In genomic region chr3:84005989-84006388, GRCm38 (mm10) we compare ENCODE assay signal across 27 mouse cellular contexts. TPM values are rescaled to one million over a fixed set of nuclear protein-coding genes. Genes with fewer than 3 reads are reported as not detected.
DNase-seq lines count a peak whose midpoint lies in the region; ATAC-seq and TF ChIP-seq lines count a peak whose summit lies in the region.
"Had no signal": no experiment of that assay in that cellular context is flagged by ENCODE, and none has a peak within 500 bp of the region (broad histone marks: within the 10 kb centered on the region; RNA-seq: fewer than 3 reads in every experiment).

No protein-coding gene starts in this region.

- peak; percentile 63 for DNase-seq in c-Kit-positive CD71-positive TER-119-negative erythroid progenitor cells, embryonic 14.5 days (ENCODE audit: low read depth)
- peak in 1 of 3 experiments; percentile 67 for DNase-seq in liver, embryonic 14.5 days (ENCODE audit: low read depth in 3 of 3, low spot score in 3 of 3)
- no peak for DNase-seq in cerebellum, postnatal 14 days
- DNase-seq in heart, postnatal 4 days, result no peak
- DNase-seq in lung, postnatal 10 days, result no peak
- DNase-seq: adrenal gland, postnatal 36 days; cerebellum, adult 11 months; cerebellum, adult 9-11 months; gastrocnemius, postnatal 14 days; heart, adult 11 months; kidney, adult 18-20 months; kidney, postnatal 4 days; lung, adult 2 months; lung, postnatal 14 days; thymus, adult 18-20 months; thymus, postnatal 25 days had no signal

- H3K9me3 ChIP-seq in liver, embryonic 14.5 days (ENCODE audit: control insufficient read depth, low read length), result no peaks in the 10 kb centered on the region
- H3K9me3 ChIP-seq: heart, embryonic 10.5 days; heart, embryonic 15.5 days; hindbrain, embryonic 13.5 days; limb, embryonic 13.5 days had no signal

- TF ChIP-seq CTCF in liver, embryonic 14.5 days (IDR thresholded peaks at IDR 0.05; ENCODE audit: low read depth), result no peak

- H3K4me1 ChIP-seq in liver, embryonic 14.5 days (replicated peaks; ENCODE audit: control insufficient read depth in 2 of 2, insufficient read depth in 2 of 2, low read length in 1 of 2), result peaks cover 51 to 67% of the 10 kb centered on the region in 2 experiments
- H3K4me1 ChIP-seq: heart, embryonic 15.5 days had no signal

- peaks cover 5% of the 10 kb centered on the region for H3K36me3 ChIP-seq in liver, embryonic 14.5 days (replicated peaks; ENCODE audit: control insufficient read depth, insufficient read depth, low read depth)
- H3K36me3 ChIP-seq: heart, embryonic 10.5 days; heart, embryonic 15.5 days had no signal

- peak; percentile 75 for TF ChIP-seq EP300 in liver, embryonic 14.5 days (IDR thresholded peaks at IDR 0.05; ENCODE audit: low read depth)

- no peaks in the 10 kb centered on the region for H3K27me3 ChIP-seq in liver, embryonic 14.5 days (ENCODE audit: control insufficient read depth, insufficient read depth, low read length)
- H3K27me3 ChIP-seq: heart, embryonic 15.5 days; hindbrain, embryonic 13.5 days; limb, embryonic 13.5 days had no signal

- peak overlapping the region; percentile 76 for H3K27ac ChIP-seq in liver, embryonic 14.5 days
- H3K27ac ChIP-seq: heart, embryonic 10.5 days; heart, embryonic 15.5 days; hindbrain, embryonic 13.5 days; kidney, postnatal 0 days had no signal

- peak overlapping the region; percentile 64 for H3K4me2 ChIP-seq in liver, embryonic 14.5 days (ENCODE audit: low read depth)
- H3K4me2 ChIP-seq: heart, embryonic 15.5 days; hindbrain, embryonic 13.5 days; limb, embryonic 13.5 days; midbrain, embryonic 11.5 days had no signal

- 27% methylated on average over 7 of the region's 7 CpGs for WGBS in liver, embryonic 14.5 days (ENCODE audit: insufficient replicate concordance)

- H3K4me3 ChIP-seq in liver, embryonic 14.5 days (ENCODE audit: insufficient read depth in 1 of 2, low read depth in 2 of 2, low read length in 2 of 2), result peak overlapping the region; percentile 15 to 21; a peak in 2 of 4 replicates
- H3K4me3 ChIP-seq: heart, embryonic 10.5 days; heart, embryonic 15.5 days; hindbrain, embryonic 13.5 days; limb, embryonic 13.5 days had no signal

- H3K9ac ChIP-seq in liver, embryonic 14.5 days (replicated peaks), result peak overlapping the region; percentile 51
- H3K9ac ChIP-seq: heart, embryonic 15.5 days; hindbrain, embryonic 13.5 days; limb, embryonic 13.5 days had no signal

- ATAC-seq in erythroid progenitor cell, adult 5-6 weeks (replicated peaks; ENCODE audit: low FRiP score, poor library complexity, severe bottlenecking), result peak; percentile 85
- ATAC-seq in liver, embryonic 14.5 days (ENCODE audit: insufficient read depth), result peak; percentile 94
- peak; percentile 94 for ATAC-seq in megakaryocyte-erythroid progenitor cell, adult 5-6 weeks (replicated peaks; ENCODE audit: low FRiP score, low TSS enrichment, poor library complexity, severe bottlenecking)
- ATAC-seq: CD4-positive, CD25-positive, alpha-beta regulatory T cell, adult 4 months; forebrain, embryonic 14.5 days; midbrain, embryonic 16.5 days had no signal

RNA-seq across cellular contexts. Expression of gene Tmem131l, which starts 34.0 kb away (rescaled TPM):
- 110 and 116 TPM in 2 replicates for total RNA-seq in erythroid progenitor cell, adult 5-6 weeks (2015; ENCODE audit: low replicate concordance)
- total RNA-seq in erythroid progenitor cell, adult 5-6 weeks (2017; ENCODE audit: low replicate concordance), result 86.8 and 99.9 TPM in 2 replicates
- 17.9 and 18.9 TPM in 2 replicates for polyA plus RNA-seq in liver, embryonic 14.5 days (2012; rRNA removed)
- polyA plus RNA-seq in liver, embryonic 14.5 days (2014; fragmentation: Nextera tagmentation; extraction: Ambion mirVana), result 24.5 and 25.3 TPM in 2 replicates
- 103 and 106 TPM in 2 replicates for total RNA-seq in megakaryocyte-erythroid progenitor cell, adult 5-6 weeks (2014; fragmentation: Nextera tagmentation)
- 32.7 and 42.1 TPM in 2 replicates for total RNA-seq in megakaryocyte-erythroid progenitor cell, adult 5-6 weeks (2017)
- 10 to 100 TPM; 32.7 to 41.7 TPM for total RNA-seq in heart, postnatal 4 days (2021)
